Mouse (Mus musculus) embryonic fibroblast, embryonic 13.5 days (primary cell): Measurements from ENCODE around the gene Zfp488. TPM values are rescaled to one million over a fixed set of nuclear protein-coding genes. Genes with fewer than 3 reads are reported as not detected.

Source experiments
- H3K27ac ChIP-seq: 2 replicates; pipeline ENCODE4 v1.5.1; 2012; ENCODE audit warnings: low read length, control low read depth, inconsistent platforms; ENCODE audit not compliant: insufficient read depth
- H3K4me1 ChIP-seq: 2 replicates; pipeline ENCODE4 v1.6.1; 2011; ENCODE audit warnings: low read length; ENCODE audit not compliant: control insufficient read depth, insufficient read depth
- H3K4me3 ChIP-seq: 2 replicates; pipeline ENCODE4 v1.5.1; 2011; ENCODE audit warnings: mild to moderate bottlenecking, control low read depth, low read length; ENCODE audit not compliant: insufficient read depth
- CTCF ChIP-seq: IDR thresholded peaks from 2 replicates; pipeline ENCODE4 v1.5.1; 2011; ENCODE audit warnings: mild to moderate bottlenecking, control low read depth, low read length, moderate library complexity, borderline replicate concordance; ENCODE audit not compliant: insufficient read depth
- POLR2A ChIP-seq: IDR thresholded peaks from 2 replicates; pipeline ENCODE4 v1.6.1; 2011; ENCODE audit warnings: low read depth, mild to moderate bottlenecking, control low read depth, low read length, moderate library complexity
- polyA plus RNA-seq: library from polyadenylated mRNA; stranded (reverse); fragments of >200 nt; gene quantifications from 2 replicates; pipeline ENCODE4 v1.2.4, GENCODE M21; 2011; ENCODE audit warnings: low read depth; ENCODE audit not compliant: missing spikeins, insufficient read length

The Zfp488 gene
- polyA plus RNA-seq, 1 experiment = not detected

DNA sequence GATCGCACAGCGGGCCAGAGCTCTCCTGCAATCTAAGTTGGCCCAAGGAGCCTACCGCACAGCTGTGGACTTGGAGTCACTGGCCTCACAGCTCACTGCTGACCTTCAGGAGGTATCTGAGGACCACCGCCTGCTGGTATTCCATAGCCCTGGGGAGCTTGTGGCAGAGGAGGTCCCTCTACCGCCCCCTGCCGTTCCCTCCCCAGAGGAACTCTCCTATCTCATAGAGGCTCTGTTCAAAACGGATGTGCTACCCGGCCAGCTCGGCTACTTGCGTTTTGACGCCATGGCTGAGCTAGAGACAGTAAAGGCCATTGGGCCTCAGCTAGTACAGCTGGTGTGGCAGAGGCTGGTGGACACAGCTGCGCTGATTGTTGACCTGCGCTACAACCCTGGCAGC lies 22.5 kb downstream of the Zfp488 start:
- H3K4me1 ChIP-seq = no peaks in the 10 kb centered on the region
- no peak overlapping the region for H3K27ac ChIP-seq
- no peak for TF ChIP-seq CTCF
- no peak for TF ChIP-seq POLR2A
- H3K4me3 ChIP-seq = no peak overlapping the region

DNA sequence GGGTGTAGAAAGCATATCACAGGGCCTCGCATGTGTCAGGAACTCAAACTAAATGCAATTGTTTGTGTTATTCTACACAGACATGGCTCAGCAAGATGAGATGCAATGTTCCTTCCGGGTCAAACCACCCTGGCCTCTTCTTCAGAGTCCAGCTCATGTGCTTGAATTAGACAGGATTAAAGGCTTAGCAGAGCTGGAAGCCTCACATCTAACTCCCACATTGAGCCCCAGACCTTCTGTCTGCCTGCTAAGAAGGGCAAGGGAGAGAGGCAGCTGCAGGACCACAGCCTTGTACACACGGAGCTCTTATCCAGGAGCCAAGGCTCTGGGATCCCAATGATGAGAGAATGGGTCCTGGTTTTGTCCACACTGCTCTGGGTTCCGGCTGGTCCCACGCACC lies 24.8 kb downstream of the Zfp488 start, which contains the start of gene Rbp3:
Gene Rbp3 (plus strand): TSS at position 243 of the 400 bp plus-strand sequence.
- no peak within 1 kb of the TSS for H3K4me3 ChIP-seq
- TF ChIP-seq CTCF (no peak), POLR2A (no peak)
- no peak within 1 kb of the TSS for H3K27ac ChIP-seq
- no peaks in the 10 kb centered on the region for H3K4me1 ChIP-seq

DNA sequence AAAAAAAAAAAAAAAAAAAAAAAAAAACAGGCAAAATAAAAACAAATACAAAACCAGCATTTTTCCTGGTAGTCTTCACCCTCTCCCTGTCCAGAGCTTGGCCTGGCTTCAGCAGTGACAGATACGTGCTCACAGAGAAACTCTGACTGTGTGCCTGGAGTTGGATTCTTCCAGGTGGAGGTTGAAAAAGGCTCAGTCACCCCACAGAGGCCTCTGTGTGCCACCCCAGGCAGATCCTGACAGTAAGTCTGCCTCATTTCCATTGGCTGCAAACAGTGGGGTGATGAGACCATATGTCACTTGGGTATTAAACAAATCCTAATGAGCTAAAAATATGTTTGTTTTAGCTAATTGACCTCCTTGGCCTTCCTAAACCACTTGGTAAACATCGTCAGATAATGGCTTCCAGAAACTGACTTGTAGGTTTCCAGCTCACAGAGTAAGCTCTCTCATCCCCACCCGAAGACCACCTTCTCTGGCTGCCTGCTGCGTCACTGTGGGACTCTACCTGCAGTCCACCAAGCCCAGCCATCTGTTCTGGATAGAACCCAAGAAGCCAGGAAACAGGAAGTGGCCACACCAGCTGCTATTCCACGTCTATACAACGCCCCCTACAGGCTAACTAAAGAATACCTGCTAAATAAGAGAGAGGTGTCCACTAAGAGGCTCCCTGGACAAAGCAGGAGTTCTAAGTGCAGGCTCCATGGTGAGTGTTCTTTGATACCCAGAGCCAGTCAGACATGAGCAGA lies 26.2 kb downstream of the Zfp488 start:
- no peak for TF ChIP-seq POLR2A
- TF ChIP-seq CTCF = no peak
- no peaks in the 10 kb centered on the region for H3K4me1 ChIP-seq
- no peak overlapping the region for H3K4me3 ChIP-seq
- no peak overlapping the region for H3K27ac ChIP-seq

DNA sequence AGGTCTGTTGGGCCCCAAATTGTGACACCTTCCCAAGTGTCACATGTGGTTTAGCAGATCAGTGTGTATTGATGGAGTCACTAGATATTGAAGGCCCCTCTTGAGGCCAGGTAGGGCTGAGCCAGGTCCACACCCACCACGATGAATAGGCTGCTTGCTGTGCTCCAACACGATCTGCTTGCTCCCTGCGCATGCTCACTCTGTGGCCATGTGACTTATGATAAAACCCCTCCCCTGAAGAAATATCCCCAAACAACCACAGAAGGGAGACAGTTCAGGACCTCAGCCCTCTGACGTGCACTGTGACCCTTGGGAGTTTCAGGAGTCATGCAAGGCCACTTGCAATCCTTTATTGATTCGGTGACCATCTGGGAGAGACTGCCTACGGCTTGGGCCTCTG lies 32.4 kb downstream of the Zfp488 start:
- Histone ChIP-seq H3K4me1 (no peaks in the 10 kb centered on the region), H3K4me3 (no peak overlapping the region), H3K27ac (no peak overlapping the region)
- TF ChIP-seq POLR2A (no peak), CTCF (no peak)

DNA sequence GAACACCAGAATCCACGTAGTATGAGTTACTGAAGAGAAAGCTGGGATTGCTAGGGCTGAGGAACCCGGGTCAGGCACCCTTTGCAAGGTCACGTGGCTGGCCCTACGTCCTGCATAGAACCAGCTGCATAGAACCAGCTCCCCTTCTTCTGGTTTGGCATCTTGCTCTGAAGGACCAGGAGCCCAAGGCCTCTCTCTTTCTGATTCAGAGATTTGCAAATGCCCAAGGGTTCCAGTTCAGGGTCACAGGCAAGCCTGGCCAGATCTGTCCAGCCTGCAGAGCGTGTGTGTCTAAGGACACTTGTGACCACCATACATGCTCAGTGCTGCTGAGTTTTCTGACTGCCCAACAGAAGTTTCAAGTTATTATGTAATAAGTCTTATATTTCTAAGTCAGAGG lies 36.3 kb downstream of the Zfp488 start:
- H3K4me1 ChIP-seq = no peaks in the 10 kb centered on the region
- H3K27ac ChIP-seq = no peak overlapping the region
- H3K4me3 ChIP-seq = no peak overlapping the region
- TF ChIP-seq CTCF = no peak
- TF ChIP-seq POLR2A = no peak

DNA sequence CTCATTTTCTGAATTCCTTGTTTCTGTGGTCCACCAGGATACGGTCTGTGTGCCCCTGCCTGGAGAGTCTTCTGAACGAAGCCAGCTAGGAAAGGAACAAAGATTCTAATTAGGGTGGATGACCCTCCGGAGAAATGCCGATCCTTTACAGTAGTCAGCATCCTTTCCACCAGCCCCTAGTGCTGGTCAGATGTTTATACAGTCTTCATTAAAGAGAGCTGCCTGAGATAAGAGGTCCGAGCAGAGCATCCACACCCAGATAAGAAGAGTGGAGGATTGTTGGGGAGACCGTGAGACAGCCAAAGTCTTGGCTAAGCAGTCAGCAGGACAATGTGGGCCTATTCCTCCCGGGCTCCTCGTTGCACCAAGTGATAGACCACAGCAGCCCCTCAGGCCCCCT lies 37.8 kb downstream of the Zfp488 start, which contains the start of gene Gdf2:
Gene Gdf2 (plus strand): TSS at position 301 of the 400 bp plus-strand sequence.
- Histone ChIP-seq H3K27ac (no peak within 1 kb of the TSS), H3K4me3 (no peak within 1 kb of the TSS), H3K4me1 (no peaks in the 10 kb centered on the region)
- TF ChIP-seq CTCF = no peak
- TF ChIP-seq POLR2A = no peak

DNA sequence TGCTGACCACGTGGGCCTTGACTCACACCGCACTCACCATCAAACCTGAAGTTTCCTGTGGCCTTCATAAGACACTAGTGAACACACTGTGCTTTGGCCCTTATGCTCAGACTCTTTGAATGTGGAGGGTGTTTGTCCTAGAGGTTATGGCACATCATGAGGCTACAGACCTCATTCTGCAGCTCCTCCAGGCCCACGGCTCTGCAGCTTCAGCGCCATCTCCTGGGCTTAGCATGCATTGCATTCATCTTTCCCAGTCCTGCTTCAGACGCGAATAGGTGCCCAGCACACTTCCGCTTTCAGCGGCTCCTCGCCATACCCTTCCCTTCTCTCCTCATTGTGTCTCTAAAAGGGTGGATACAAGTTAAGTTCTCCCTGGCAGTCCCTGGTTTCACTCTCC lies 39.4 kb downstream of the Zfp488 start:
- Histone ChIP-seq H3K4me3 (no peak overlapping the region), H3K27ac (no peak overlapping the region), H3K4me1 (no peaks in the 10 kb centered on the region)
- TF ChIP-seq POLR2A = no peak
- peak; percentile 87; the same call in 1 of the 2 replicates for TF ChIP-seq CTCF

DNA sequence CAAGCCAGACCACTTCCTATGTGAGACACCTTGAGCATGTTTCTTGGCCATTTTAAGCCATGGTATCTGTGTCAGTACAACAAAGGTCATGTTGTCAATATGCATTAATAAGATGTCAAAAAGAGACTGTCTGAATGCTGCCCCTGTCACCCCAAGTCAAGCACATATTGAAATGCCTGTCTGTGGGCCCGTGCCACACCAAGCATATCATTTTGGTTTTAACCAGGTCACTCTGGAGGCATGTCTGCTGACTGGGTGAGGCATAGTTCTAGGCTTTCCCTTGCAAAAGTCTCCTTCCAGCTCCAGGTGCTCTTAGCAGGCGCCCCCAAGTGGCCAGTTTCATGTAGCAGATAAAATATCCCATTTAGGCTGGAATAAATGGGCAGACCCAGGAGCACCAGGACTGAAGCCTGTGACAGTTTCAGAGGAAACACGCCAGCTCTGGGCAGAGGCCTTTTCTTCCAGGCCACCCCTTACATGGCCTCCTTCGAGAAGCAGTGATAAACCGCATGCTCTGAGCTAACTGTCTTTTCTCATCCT lies 44.7 kb downstream of the Zfp488 start:
- no peak overlapping the region for H3K27ac ChIP-seq
- H3K4me3 ChIP-seq = no peak overlapping the region
- TF ChIP-seq CTCF = no peak
- no peak for TF ChIP-seq POLR2A
- H3K4me1 ChIP-seq = no peaks in the 10 kb centered on the region

DNA sequence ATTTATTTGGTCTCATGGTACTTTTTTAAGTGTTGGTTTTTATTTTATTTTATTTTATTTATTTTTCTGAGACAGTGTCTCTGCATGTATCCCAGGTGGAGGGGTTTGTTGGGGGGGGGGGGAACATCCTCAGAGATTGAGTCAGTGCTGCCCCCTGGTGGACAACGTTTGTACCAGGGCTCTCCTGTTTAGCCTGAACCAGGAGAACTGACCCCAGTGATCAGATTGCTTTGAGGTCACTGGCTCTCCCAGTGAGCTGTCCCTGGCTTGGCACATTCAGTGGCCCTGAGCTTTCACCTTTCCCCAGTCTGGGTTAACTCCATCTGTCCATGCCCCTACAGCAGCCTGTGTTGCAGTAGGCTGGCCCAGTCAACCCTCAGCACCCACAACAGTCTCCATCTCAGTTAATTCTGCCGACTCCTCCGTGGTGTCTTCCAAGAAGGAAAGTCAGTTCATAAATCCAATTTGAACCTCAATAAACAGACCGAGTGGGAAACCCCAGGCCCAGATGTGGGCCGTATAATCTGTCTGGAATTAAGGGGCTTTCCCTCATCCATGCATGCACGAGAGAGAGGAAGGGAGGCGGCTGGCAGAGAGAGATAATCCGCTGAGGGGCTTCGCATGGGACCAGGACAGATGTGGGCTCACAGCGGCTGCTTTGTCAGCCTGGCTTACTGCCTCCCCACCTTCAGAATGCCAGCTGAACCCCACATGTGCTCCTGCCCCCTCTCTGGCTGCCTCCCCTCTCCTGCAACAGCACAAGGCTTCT lies 45.4 kb downstream of the Zfp488 start:
- Histone ChIP-seq H3K27ac (no peak overlapping the region), H3K4me3 (no peak overlapping the region), H3K4me1 (no peaks in the 10 kb centered on the region)
- TF ChIP-seq CTCF = no peak
- TF ChIP-seq POLR2A = no peak

DNA sequence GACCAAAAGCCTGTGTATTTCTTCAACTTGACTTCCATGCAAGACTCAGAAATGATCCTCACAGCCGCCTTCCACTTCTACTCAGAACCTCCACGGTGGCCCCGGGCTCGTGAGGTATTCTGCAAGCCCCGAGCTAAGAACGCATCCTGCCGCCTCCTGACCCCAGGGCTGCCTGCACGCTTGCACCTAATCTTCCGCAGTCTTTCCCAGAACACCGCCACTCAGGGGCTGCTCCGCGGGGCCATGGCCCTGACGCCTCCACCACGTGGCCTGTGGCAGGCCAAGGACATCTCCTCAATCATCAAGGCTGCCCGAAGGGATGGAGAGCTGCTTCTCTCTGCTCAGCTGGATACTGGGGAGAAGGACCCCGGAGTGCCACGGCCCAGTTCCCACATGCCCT lies 46.7 kb downstream of the Zfp488 start:
- Histone ChIP-seq H3K4me3 (no peak overlapping the region), H3K4me1 (no peaks in the 10 kb centered on the region), H3K27ac (no peak overlapping the region)
- TF ChIP-seq CTCF = no peak
- TF ChIP-seq POLR2A = no peak
